Mouse (Mus musculus) thymus, adult 2 months (tissue): ENCODE measurements around the gene Zfp12.

ENCODE experiments used
- CTCF ChIP-seq: fragments of 200-500 bp; IDR thresholded peaks from 2 replicates; pipeline ENCODE4 v1.5.1; 2012; ENCODE audit warnings: mild to moderate bottlenecking, control low read depth, low read length, moderate library complexity, borderline replicate concordance; ENCODE audit not compliant: control insufficient read depth, poor library complexity, insufficient read depth; ENCODE audit errors: extremely low read depth
- POLR2A ChIP-seq: fragments of 200-500 bp; IDR thresholded peaks from 2 replicates; pipeline ENCODE4 v1.6.1; 2012; ENCODE audit warnings: mild to moderate bottlenecking, low read length, control low read depth, moderate library complexity; ENCODE audit not compliant: control insufficient read depth, poor library complexity, insufficient read depth; ENCODE audit errors: extremely low read depth

DNA sequence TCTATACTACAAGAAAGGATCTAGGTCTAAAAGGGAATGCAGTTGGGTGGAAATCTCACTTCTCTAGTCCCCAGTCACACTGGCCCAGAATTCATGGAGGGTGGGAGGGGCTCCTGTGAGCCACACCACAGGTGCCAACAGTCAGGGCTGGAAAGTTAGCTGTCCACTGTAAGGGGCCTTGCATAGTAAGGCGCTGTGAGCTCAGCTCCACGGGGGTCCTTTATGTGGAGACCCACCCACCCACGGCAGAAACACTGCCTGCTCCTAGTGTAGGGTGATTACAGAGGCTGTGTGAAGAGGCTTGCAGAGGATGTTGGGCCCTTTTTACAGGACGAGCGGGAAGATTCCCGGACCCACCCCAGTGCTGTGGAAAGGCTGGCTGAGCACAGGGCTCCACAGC lies 17.1 kb downstream of the Zfp12 start:
- TF ChIP-seq CTCF (no peak), POLR2A (no peak)
